ENCODE assay signal across 9 mouse cellular contexts in the genomic region with DNA sequence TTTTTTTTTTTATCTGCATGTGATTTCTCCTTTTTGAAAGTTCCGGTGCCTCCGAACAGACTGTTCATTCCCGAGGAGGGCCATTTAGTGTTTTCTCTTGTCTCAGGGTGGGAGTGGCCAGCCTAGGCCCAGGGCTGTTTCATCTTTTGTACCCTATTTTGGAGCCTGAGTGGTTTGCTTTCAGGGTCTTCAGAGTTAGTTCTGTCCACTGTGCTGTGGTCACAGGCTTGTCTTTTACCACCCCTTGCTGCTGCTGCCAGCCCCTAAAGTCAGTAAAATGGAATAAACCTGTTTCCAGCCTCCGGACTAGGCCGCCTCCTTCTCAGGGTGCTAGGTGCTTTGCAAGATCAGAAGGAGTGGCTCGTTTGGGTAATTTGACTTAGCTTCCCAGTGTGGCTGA. TPM values are rescaled to one million over a fixed set of nuclear protein-coding genes. Genes with fewer than 3 reads are reported as not detected.
DNase-seq lines count a peak whose midpoint lies in the region; ATAC-seq lines count a peak whose summit lies in the region.
"Had no signal": no experiment of that assay in that cellular context is flagged by ENCODE, and none has a peak within 500 bp of the region (broad histone marks: within the 10 kb centered on the region; RNA-seq: fewer than 3 reads in every experiment).

No protein-coding gene starts in this region.

- WGBS in intestine, embryonic 15.5 days: 72% methylated on average over 6 of the region's 6 CpGs
- 64% methylated on average over 6 of the region's 6 CpGs for WGBS in intestine, embryonic 16.5 days
- 49% methylated on average over 6 of the region's 6 CpGs for WGBS in embryonic facial prominence, embryonic 10.5 days
- WGBS in liver, embryonic 12.5 days (ENCODE audit: insufficient replicate concordance): 58% methylated on average over 6 of the region's 6 CpGs

- no peaks in the 10 kb centered on the region for H3K9me3 ChIP-seq in intestine, embryonic 15.5 days
- H3K9me3 ChIP-seq in intestine, embryonic 16.5 days (ENCODE audit: control insufficient read depth, low read length): no peaks in the 10 kb centered on the region
- H3K9me3 ChIP-seq in embryonic facial prominence, embryonic 10.5 days: no peaks in the 10 kb centered on the region
- H3K9me3 ChIP-seq in liver, embryonic 12.5 days (replicated peaks): no peaks in the 10 kb centered on the region

- no peak overlapping the region for H3K4me2 ChIP-seq in intestine, embryonic 15.5 days (replicated peaks)
- H3K4me2 ChIP-seq in intestine, embryonic 16.5 days (ENCODE audit: low read depth, low read length): no peak overlapping the region
- peak overlapping the region; percentile 61 for H3K4me2 ChIP-seq in liver, embryonic 12.5 days

- no peaks in the 10 kb centered on the region for H3K27me3 ChIP-seq in intestine, embryonic 15.5 days (replicated peaks)
- H3K27me3 ChIP-seq in intestine, embryonic 16.5 days (replicated peaks; ENCODE audit: control insufficient read depth, insufficient read depth, low read length): no peaks in the 10 kb centered on the region
- peaks cover 39% of the 10 kb centered on the region for H3K27me3 ChIP-seq in embryonic facial prominence, embryonic 10.5 days (replicated peaks; ENCODE audit: low read depth, poor library complexity, severe bottlenecking)
- peaks cover 91% of the 10 kb centered on the region for H3K27me3 ChIP-seq in liver, embryonic 12.5 days (replicated peaks)
- H3K27me3 ChIP-seq: Patski had no signal

- no peak overlapping the region for H3K9ac ChIP-seq in intestine, embryonic 15.5 days
- no peak overlapping the region for H3K9ac ChIP-seq in intestine, embryonic 16.5 days (ENCODE audit: low read depth, low read length)
- H3K9ac ChIP-seq in liver, embryonic 12.5 days: no peak overlapping the region

- H3K4me1 ChIP-seq in intestine, embryonic 15.5 days (replicated peaks): peaks cover 32% of the 10 kb centered on the region
- H3K4me1 ChIP-seq in intestine, embryonic 16.5 days (ENCODE audit: control insufficient read depth, insufficient read depth, low read length): peaks cover 28% of the 10 kb centered on the region
- H3K4me1 ChIP-seq in embryonic facial prominence, embryonic 10.5 days: peaks cover 85% of the 10 kb centered on the region
- H3K4me1 ChIP-seq in liver, embryonic 12.5 days: peaks cover 62% of the 10 kb centered on the region

- ATAC-seq in intestine, embryonic 15.5 days: no peak
- no peak for ATAC-seq in intestine, embryonic 16.5 days
- no peak for ATAC-seq in liver, embryonic 12.5 days
- ATAC-seq: Patski had no signal

- DNase-seq in Muller cell, postnatal 12 days (ENCODE audit: inconsistent ontology term): peak; percentile 35
- DNase-seq in embryonic facial prominence, embryonic 10.5 days (ENCODE audit: low spot score): no peak
- DNase-seq in gastrocnemius, postnatal 25 days: no peak
- no peak for DNase-seq in right cerebral cortex, postnatal 25 days
- DNase-seq: right cerebral cortex, adult 18-20 months had no signal

- no peak overlapping the region for H3K4me3 ChIP-seq in intestine, embryonic 15.5 days (replicated peaks)
- no peak overlapping the region for H3K4me3 ChIP-seq in intestine, embryonic 16.5 days (ENCODE audit: low read length)
- H3K4me3 ChIP-seq in embryonic facial prominence, embryonic 10.5 days: peak overlapping the region; percentile 58
- H3K4me3 ChIP-seq in liver, embryonic 12.5 days: no peak overlapping the region

- no peaks in the 10 kb centered on the region for H3K36me3 ChIP-seq in intestine, embryonic 15.5 days
- H3K36me3 ChIP-seq in intestine, embryonic 16.5 days (ENCODE audit: control insufficient read depth, insufficient read depth, low read length): no peaks in the 10 kb centered on the region
- no peaks in the 10 kb centered on the region for H3K36me3 ChIP-seq in embryonic facial prominence, embryonic 10.5 days (replicated peaks)
- no peaks in the 10 kb centered on the region for H3K36me3 ChIP-seq in liver, embryonic 12.5 days

- 0 out of 2 replicates have a peak overlapping the region, but pooled peaks have one; percentile 25 for H3K27ac ChIP-seq in intestine, embryonic 15.5 days
- H3K27ac ChIP-seq in intestine, embryonic 16.5 days (ENCODE audit: low read length): no peak overlapping the region
- H3K27ac ChIP-seq in embryonic facial prominence, embryonic 10.5 days (replicated peaks): peak overlapping the region; percentile 93
- no peak overlapping the region for H3K27ac ChIP-seq in liver, embryonic 12.5 days

RNA-seq across cellular contexts. Expression of a gene that starts 2.6 kb away (rescaled TPM):
- 35.8 and 36.1 TPM in 2 replicates for polyA plus RNA-seq in intestine, embryonic 15.5 days (2015; fragmentation: Nextera tagmentation; extraction: Ambion mirVana)
- 6.6 and 9.3 TPM in 2 replicates for polyA plus RNA-seq in intestine, embryonic 16.5 days (2015; fragmentation: Nextera tagmentation; extraction: Ambion mirVana)
- polyA plus RNA-seq in embryonic facial prominence, embryonic 10.5 days (2016; fragmentation: Nextera tagmentation; extraction: Ambion mirVana): 62.1 and 64.1 TPM in 2 replicates
- 20.0 and 22.2 TPM in 2 replicates for polyA plus RNA-seq in liver, embryonic 12.5 days (2016; fragmentation: Nextera tagmentation; extraction: Ambion mirVana)
- total RNA-seq in gastrocnemius, postnatal 25 days (2021): 10 to 100 TPM; 44.4 to 45.9 TPM

RNA-seq across cellular contexts. Expression of a gene that starts 38.2 kb away (rescaled TPM):
- 209 and 261 TPM in 2 replicates for polyA plus RNA-seq in intestine, embryonic 15.5 days (2015; fragmentation: Nextera tagmentation; extraction: Ambion mirVana)
- 358 and 407 TPM in 2 replicates for polyA plus RNA-seq in intestine, embryonic 16.5 days (2015; fragmentation: Nextera tagmentation; extraction: Ambion mirVana)
- polyA plus RNA-seq in embryonic facial prominence, embryonic 10.5 days (2016; fragmentation: Nextera tagmentation; extraction: Ambion mirVana): 0.10 and 0.14 TPM in 2 replicates
- polyA plus RNA-seq in liver, embryonic 12.5 days (2016; fragmentation: Nextera tagmentation; extraction: Ambion mirVana): 5.2 and 5.5 TPM in 2 replicates
- total RNA-seq in gastrocnemius, postnatal 25 days (2021): not detected
- polyA plus RNA-seq: Patski had no signal

Comparison
In these comparisons a context has a peak if more than half of its experiments do, and no peak if none do; other contexts are left out.
1. H3K27ac ChIP-seq: peak in intestine, embryonic 15.5 days (single experiment) and embryonic facial prominence, embryonic 10.5 days (single experiment); none in intestine, embryonic 16.5 days (single experiment) and liver, embryonic 12.5 days (single experiment).
2. RNA of a gene that starts 38.2 kb away (polyA plus RNA-seq): 358 to 407 TPM in intestine, embryonic 16.5 days and 209 to 261 TPM in intestine, embryonic 15.5 days; 5.2 to 5.5 TPM in liver, embryonic 12.5 days and 0.10 to 0.14 TPM in embryonic facial prominence, embryonic 10.5 days; every median in the first group is over 10 times any median in the second.